Mouse (Mus musculus) kidney, adult 2 months (tissue): Measurements from ENCODE around the gene Spag5.

Source experiments
- CTCF ChIP-seq: fragments of 200-500 bp; conservative IDR thresholded peaks from 2 replicates; pipeline ENCODE4 v1.5.1; 2011; ENCODE audit warnings: low read depth, mild to moderate bottlenecking, control low read depth, low read length, moderate library complexity, mixed read lengths; ENCODE audit not compliant: insufficient read depth, insufficient read length
- POLR2A ChIP-seq: fragments of 200-500 bp; IDR thresholded peaks from one replicate; pipeline ENCODE4 v1.6.1; 2011; ENCODE audit warnings: low read depth, low read length, control low read depth

- TF ChIP-seq POLR2A (no peak), CTCF (no peak)
These were observed 48.4 kb downstream of the Spag5 start for GRCm38 (mm10) chr11:78349441-78350358.
